Mouse (Mus musculus) MEL (cell line): Measurements from ENCODE around the gene Dnttip2. TPM values are rescaled to one million over a fixed set of nuclear protein-coding genes. Genes with fewer than 3 reads are reported as not detected.

Experiments used
- DNase-seq: peaks from one replicate; pipeline ENCODE4 v3.0.0; 2011; ENCODE audit warnings: low read depth, low spot score
- H3K27ac ChIP-seq: 2 replicates; pipeline ENCODE4 v1.5.1; 2012; ENCODE audit warnings: low read depth, mild to moderate bottlenecking, control low read depth, low read length, moderate library complexity; ENCODE audit not compliant: control insufficient read depth
- H3K27me3 ChIP-seq, 2 experiments: fragments of 150-350 bp in 1 of 2; sonication (generic) in 1 of 2; 2 replicates each; pipeline ENCODE4 v1.6.1; 2012; ENCODE audit warnings: low read length in 2 of 2, mild to moderate bottlenecking in 2 of 2, improper control_type of control experiment in 1 of 2, moderate library complexity in 1 of 2; ENCODE audit not compliant: insufficient read depth in 2 of 2, control insufficient read depth in 1 of 2
- H3K36me3 ChIP-seq, 2 experiments: 2 replicates each; pipeline ENCODE4 v1.6.1; 2012 to 2014; ENCODE audit warnings: low read length in 2 of 2, improper control_type of control experiment in 1 of 2, inconsistent platforms in 1 of 2, mild to moderate bottlenecking in 1 of 2; ENCODE audit not compliant: insufficient read depth in 2 of 2, control insufficient read depth in 1 of 2
- H3K4me1 ChIP-seq, 2 experiments: fragments of 150-350 bp in 1 of 2; sonication (generic) in 1 of 2; 2 replicates each; pipeline ENCODE4 v1.6.1; 2012; ENCODE audit warnings: low read length in 2 of 2, improper control_type of control experiment in 1 of 2, mild to moderate bottlenecking in 1 of 2; ENCODE audit not compliant: insufficient read depth in 2 of 2, control insufficient read depth in 1 of 2
- H3K4me3 ChIP-seq, 2 experiments: fragments of 150-350 bp in 1 of 2; sonication (generic) in 1 of 2; 2 replicates each; pipeline ENCODE4 v1.5.1; 2012; ENCODE audit warnings: low read depth in 2 of 2, low read length in 2 of 2, mild to moderate bottlenecking in 2 of 2, moderate library complexity in 2 of 2, control low read depth in 1 of 2, improper control_type of control experiment in 1 of 2; ENCODE audit not compliant: control insufficient read depth in 1 of 2, insufficient read depth in 1 of 2
- H3K79me2 ChIP-seq: 2 replicates; pipeline ENCODE4 v1.6.1; 2012; ENCODE audit warnings: mild to moderate bottlenecking, low read length, moderate library complexity; ENCODE audit not compliant: control insufficient read depth, poor library complexity, insufficient read depth
- H3K9ac ChIP-seq: 2 replicates; pipeline ENCODE4 v1.6.1; 2012; ENCODE audit warnings: low read depth, mild to moderate bottlenecking, control low read depth, low read length, moderate library complexity; ENCODE audit not compliant: control insufficient read depth, poor library complexity, severe bottlenecking
- H3K9me3 ChIP-seq: fragments of 150-350 bp; sonication (generic); replicated peaks from 2 replicates; pipeline ENCODE4 v1.6.1; 2012; ENCODE audit warnings: mild to moderate bottlenecking, low read length, improper control_type of control experiment, moderate library complexity; ENCODE audit not compliant: insufficient read depth
- BHLHE40 ChIP-seq: IDR thresholded peaks from 2 replicates; pipeline ENCODE4 v1.6.1; 2012; ENCODE audit warnings: low read depth, mild to moderate bottlenecking, inconsistent platforms, low read length, improper control_type of control experiment, borderline replicate concordance
- CHD1 ChIP-seq: IDR thresholded peaks from 2 replicates; pipeline ENCODE4 v1.6.1; 2012; ENCODE audit warnings: low read depth, mild to moderate bottlenecking, inconsistent platforms, low read length, improper control_type of control experiment
- CHD2 ChIP-seq: IDR thresholded peaks from 2 replicates; pipeline ENCODE4 v1.6.1; 2011; ENCODE audit warnings: low read length, improper control_type of control experiment
- E2F4 ChIP-seq: IDR thresholded peaks from 2 replicates; pipeline ENCODE4 v1.6.1; 2011; ENCODE audit warnings: low read depth, low read length, improper control_type of control experiment, borderline replicate concordance
- EP300 ChIP-seq, 2 experiments: IDR thresholded peaks; 2 replicates each; pipeline ENCODE4 v1.6.1; 2011; ENCODE audit warnings: improper control_type of control experiment in 2 of 2, low read length in 2 of 2, low read depth in 1 of 2, mild to moderate bottlenecking in 1 of 2
- ETS1 ChIP-seq: IDR thresholded peaks from 2 replicates; pipeline ENCODE4 v1.6.1; 2012; ENCODE audit warnings: low read depth, mild to moderate bottlenecking, inconsistent platforms, low read length, improper control_type of control experiment, moderate library complexity
- GABPA ChIP-seq: IDR thresholded peaks from 2 replicates; pipeline ENCODE4 v1.6.1; 2012; ENCODE audit warnings: low read depth, mild to moderate bottlenecking, inconsistent platforms, low read length, improper control_type of control experiment, moderate library complexity
- KAT2A ChIP-seq: conservative IDR thresholded peaks from 2 replicates; pipeline ENCODE4 v1.6.1; 2012; ENCODE audit warnings: low read depth, low read length, improper control_type of control experiment, inconsistent platforms
- MAX ChIP-seq: IDR thresholded peaks from 2 replicates; pipeline ENCODE4 v1.6.1; 2011; ENCODE audit warnings: low read length, improper control_type of control experiment
- MEF2A ChIP-seq: IDR thresholded peaks from 2 replicates; pipeline ENCODE4 v1.6.1; 2014; ENCODE audit warnings: low read depth, mild to moderate bottlenecking, inconsistent platforms, low read length, improper control_type of control experiment; ENCODE audit not compliant: poor library complexity, insufficient replicate concordance, severe bottlenecking; ENCODE audit errors: extremely low read depth
- MYB ChIP-seq: IDR thresholded peaks from 2 replicates; pipeline ENCODE4 v1.6.1; 2011; ENCODE audit warnings: mild to moderate bottlenecking, low read depth, low read length, improper control_type of control experiment
- MYC ChIP-seq: IDR thresholded peaks from 2 replicates; pipeline ENCODE4 v1.6.1; 2011; ENCODE audit warnings: low read depth, mild to moderate bottlenecking, low read length, improper control_type of control experiment, moderate library complexity
- NRF1 ChIP-seq: IDR thresholded peaks from 2 replicates; pipeline ENCODE4 v1.6.1; 2014; ENCODE audit warnings: low read depth, mild to moderate bottlenecking, inconsistent platforms, low read length, improper control_type of control experiment, moderate library complexity; ENCODE audit not compliant: poor library complexity, insufficient read depth, severe bottlenecking
- RCOR1 ChIP-seq: IDR thresholded peaks from 2 replicates; pipeline ENCODE4 v1.6.1; 2012; ENCODE audit warnings: low read depth, mild to moderate bottlenecking, inconsistent platforms, low read length, improper control_type of control experiment
- TAL1 ChIP-seq: IDR thresholded peaks from 2 replicates; pipeline ENCODE4 v1.6.1; 2012; ENCODE audit warnings: mild to moderate bottlenecking, inconsistent platforms, low read length, moderate library complexity, mixed read lengths
- TCF12 ChIP-seq: IDR thresholded peaks from 2 replicates; pipeline ENCODE4 v1.6.1; 2014; ENCODE audit warnings: low read depth, mild to moderate bottlenecking, inconsistent platforms, low read length, improper control_type of control experiment, moderate library complexity
- UBTF ChIP-seq: IDR thresholded peaks from 2 replicates; pipeline ENCODE4 v1.6.1; 2012; ENCODE audit warnings: low read depth, mild to moderate bottlenecking, inconsistent platforms, low read length, improper control_type of control experiment, moderate library complexity, borderline replicate concordance; ENCODE audit not compliant: insufficient read depth
- ZC3H11A ChIP-seq: IDR thresholded peaks from 2 replicates; pipeline ENCODE4 v1.6.1; 2012; ENCODE audit warnings: low read depth, mild to moderate bottlenecking, inconsistent platforms, low read length, improper control_type of control experiment
- ZMIZ1 ChIP-seq: IDR thresholded peaks from 2 replicates; pipeline ENCODE4 v1.6.1; 2012; ENCODE audit warnings: low read depth, mild to moderate bottlenecking, inconsistent platforms, low read length, improper control_type of control experiment, moderate library complexity
- polyA plus RNA-seq, 2 experiments: library from polyadenylated mRNA; stranded (reverse) in 1 of 2; unstranded in 1 of 2; fragments of >175 nt in 1 of 2; fragments of >200 nt in 1 of 2; gene quantifications; 2 replicates each; pipeline versions ENCODE4 v1.2.1 to v1.2.4; 2012; ENCODE audit warnings: low replicate concordance in 2 of 2, low read depth in 1 of 2; ENCODE audit not compliant: insufficient read length in 2 of 2, insufficient read depth in 1 of 2, missing spikeins in 1 of 2
- total RNA-seq: library from RNA; depleted of rRNA; stranded (reverse); fragments of 300-350 nt; gene quantifications from 2 replicates; pipeline ENCODE4 v1.2.3, GENCODE M21; 2012

The Dnttip2 gene
- total and polyA plus RNA-seq, 3 experiments, result 84.4 to 90.5 TPM; not detected in 1

GRCm38 (mm10) chr3:122275111-122275510 lies 923 bp downstream of the Dnttip2 start:
- H3K9me3 ChIP-seq, result no peaks in the 10 kb centered on the region
- TF ChIP-seq E2F4 (no peak), ETS1 (no peak), RCOR1 (no peak), UBTF (no peak), MYB (no peak), TAL1 (no peak), CHD1 (no peak), KAT2A (no peak), MAX (no peak), NRF1 (no peak), ZMIZ1 (no peak), GABPA (no peak), EP300 (IDR thresholded peaks at IDR 0.05; ENCODE audit: low read depth in 1 of 2, low read length in 2 of 2) (no peak), MYC (no peak), MEF2A (no peak), CHD2 (no peak), TCF12 (no peak), BHLHE40 (no peak)
- peak overlapping the region; percentile 96 for H3K9ac ChIP-seq
- peaks cover 9 to 38% of the 10 kb centered on the region in 2 experiments for H3K36me3 ChIP-seq
- peaks cover 42% of the 10 kb centered on the region for H3K79me2 ChIP-seq
- no peak for DNase-seq
- H3K27ac ChIP-seq, result no peak overlapping the region; the same call in 1 of the 2 replicates
- H3K27me3 ChIP-seq, result no peaks in the 10 kb centered on the region
- H3K4me1 ChIP-seq, result peaks cover 8 to 30% of the 10 kb centered on the region in 2 experiments; a peak in 3 of 4 replicates
- peak overlapping the region; percentile 81 to 90 for H3K4me3 ChIP-seq

- Histone ChIP-seq H3K79me2 (no peaks in the 10 kb centered on the region), H3K9me3 (no peaks in the 10 kb centered on the region), H3K27me3 (no peaks in the 10 kb centered on the region), H3K4me1 (peaks cover 2 to 6% of the 10 kb centered on the region in 2 experiments; a peak in 3 of 4 replicates), H3K27ac (no peak overlapping the region), H3K9ac (no peak overlapping the region), H3K4me3 (no peak overlapping the region), H3K36me3 (peaks cover 9 to 10% of the 10 kb centered on the region in 2 experiments)
- no peak for DNase-seq
- TF ChIP-seq ZC3H11A (no peak), ZMIZ1 (no peak), MEF2A (no peak), BHLHE40 (no peak)
These were observed 13.0 kb downstream of the Dnttip2 start for GRCm38 (mm10) chr3:122287195-122287594.
